Mouse (Mus musculus) thymus, adult 2 months (tissue): ENCODE data around the gene Mroh9.

Source experiments
- CTCF ChIP-seq: fragments of 200-500 bp; IDR thresholded peaks from 2 replicates; pipeline ENCODE4 v1.5.1; 2012; ENCODE audit warnings: mild to moderate bottlenecking, control low read depth, low read length, moderate library complexity, borderline replicate concordance; ENCODE audit not compliant: control insufficient read depth, poor library complexity, insufficient read depth; ENCODE audit errors: extremely low read depth
- POLR2A ChIP-seq: fragments of 200-500 bp; IDR thresholded peaks from 2 replicates; pipeline ENCODE4 v1.6.1; 2012; ENCODE audit warnings: mild to moderate bottlenecking, low read length, control low read depth, moderate library complexity; ENCODE audit not compliant: control insufficient read depth, poor library complexity, insufficient read depth; ENCODE audit errors: extremely low read depth

DNA sequence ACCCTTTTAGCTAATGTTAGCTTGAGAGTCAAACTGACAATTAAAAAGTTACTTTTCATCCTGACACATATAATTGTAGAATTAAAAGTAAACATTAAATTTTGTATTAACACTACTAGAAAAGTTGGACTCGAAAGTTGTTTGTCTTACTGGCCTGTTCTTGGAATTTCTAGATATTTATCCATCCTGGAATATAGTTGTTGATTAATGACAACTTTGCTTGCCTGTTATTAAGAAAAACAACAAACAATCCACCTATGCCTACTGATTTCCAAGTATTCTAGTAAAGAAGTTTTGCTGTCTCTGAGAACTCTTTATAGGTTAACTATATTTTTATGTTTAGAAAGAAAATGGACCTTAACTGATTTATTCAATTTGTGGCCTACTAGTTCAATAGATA is 98.7 kb downstream of the Mroh9 start:
- no peak for TF ChIP-seq CTCF
- no peak for TF ChIP-seq POLR2A
